Mouse (Mus musculus) left cerebral cortex, postnatal 36 days (tissue): ENCODE measurements around the gene Gm7029. TPM values are rescaled to one million over a fixed set of nuclear protein-coding genes. Genes with fewer than 3 reads are reported as not detected.
A peak's percentile ranks its signal among the peaks of the same experiment; 100 is the strongest.

Source experiments
- DNase-seq, 2 experiments: peaks; one replicate each; pipeline ENCODE4 v3.0.0; 2021 to 2022; ENCODE audit warnings: low spot score in 2 of 2, mixed read lengths in 1 of 2
- intact Hi-C: fragments of 180-260 bp; cut with DNase I; formaldehyde crosslinking; loops from one replicate; pipeline ENCODE4 v1.15.1; 2025
- total RNA-seq, 2 experiments: library from RNA; stranded (reverse); gene quantifications; 2 replicates each; pipeline ENCODE4 v1.2.3; 2021

Gm7029 gene
- total RNA-seq, 2 experiments from 2014 or later: not detected

- DNase-seq: no peak
- intact Hi-C loops: no loop called here
Observed at GRCm38 (mm10) chr17:33910346-33911051, 36.9 kb downstream of the Gm7029 start.

GRCm38 (mm10) chr17:33911052-33911812, 37.6 kb downstream of the Gm7029 start:
- DNase-seq: no peak
- intact Hi-C loops: no loop called here

- no peak for DNase-seq
- intact Hi-C loops: no loop called here
Observed at GRCm38 (mm10) chr17:33911813-33912414, 38.3 kb downstream of the Gm7029 start.

GRCm38 (mm10) chr17:33913264-33913663, 39.6 kb downstream of the Gm7029 start:
- DNase-seq: no peak
- intact Hi-C loops: no loop called here

- intact Hi-C loops: no loop called here
- DNase-seq: no peak
Observed at GRCm38 (mm10) chr17:33913905-33914304, 40.3 kb downstream of the Gm7029 start.

GRCm38 (mm10) chr17:33914969-33915391, 41.3 kb downstream of the Gm7029 start:
- intact Hi-C loops: no loop called here
- no peak for DNase-seq

GRCm38 (mm10) chr17:33915671-33916250, 42.1 kb downstream of the Gm7029 start, which contains the start of the genes Tapbp and Zbtb22:
Tapbp (plus strand) TSS chr17:33915899.
Zbtb22 (plus strand) TSS chr17:33915904.
- intact Hi-C loops: no loop called here
- DNase-seq: peak; percentile 98

GRCm38 (mm10) chr17:33916294-33916693, 42.7 kb downstream of the Gm7029 start:
- intact Hi-C loops: no loop called here
- no peak for DNase-seq

GRCm38 (mm10) chr17:33916847-33917655, 43.4 kb downstream of the Gm7029 start:
- DNase-seq: no peak
- intact Hi-C loops: no loop called here

GRCm38 (mm10) chr17:33917656-33918292, 44.1 kb downstream of the Gm7029 start:
- intact Hi-C loops: no loop called here
- no peak for DNase-seq

- no peak for DNase-seq
- intact Hi-C loops: no loop called here
Observed at GRCm38 (mm10) chr17:33918293-33919203, 44.9 kb downstream of the Gm7029 start.

- DNase-seq: peak; percentile 39 to 47
- intact Hi-C loops: loop anchor here (2.0 kb wide), 1 partner anchor 23 kb away; no protein-coding TSS in a partner anchor
Observed at GRCm38 (mm10) chr17:33919351-33920281, 46.0 kb downstream of the Gm7029 start.

GRCm38 (mm10) chr17:33920282-33921097, 46.9 kb downstream of the Gm7029 start:
- intact Hi-C loops: loop anchor here (2.0 kb wide), 1 partner anchor 24 kb away; no protein-coding TSS in a partner anchor
- DNase-seq: peak; percentile 68 to 74

- intact Hi-C loops: loop anchor here (2.0 kb wide), 1 partner anchor 25 kb away; no protein-coding TSS in a partner anchor
- DNase-seq: no peak
Observed at GRCm38 (mm10) chr17:33921361-33921760, 47.7 kb downstream of the Gm7029 start.
